Mouse (Mus musculus) bone marrow macrophage, adult 2 months (primary cell): Measurements from ENCODE around the gene 1700029P11Rik.

Experiments
- CTCF ChIP-seq: IDR thresholded peaks from 2 replicates; pipeline ENCODE4 v1.5.1; 2012; ENCODE audit warnings: low read depth, mild to moderate bottlenecking, low read length, moderate library complexity
- POLR2A ChIP-seq: IDR thresholded peaks from 2 replicates; pipeline ENCODE4 v1.6.1; 2012; ENCODE audit warnings: mild to moderate bottlenecking, low read depth, low read length, borderline replicate concordance

- TF ChIP-seq CTCF = no peak
- TF ChIP-seq POLR2A = no peak
These were observed 30.7 kb upstream of the 1700029P11Rik start for GRCm38 (mm10) chr15:81949476-81950131.
